Mouse (Mus musculus): ENCODE results near the gene D7Ertd443e. TPM values are rescaled to one million over a fixed set of nuclear protein-coding genes. Genes with fewer than 3 reads are reported as not detected.

The D7Ertd443e gene
- total RNA-seq (2021): 1 to 10 TPM; 1.9 to 3.0 TPM

- DNase-seq (ENCODE audit: low spot score): no peak
- intact Hi-C loops (cut with DNase I): no loop called here
Observed at GRCm38 (mm10) chr7:134385561-134385960, at the start of gene D7Ertd443e. Gene D7Ertd443e, minus strand, starts transcription at chr7:134385661.

DNA sequence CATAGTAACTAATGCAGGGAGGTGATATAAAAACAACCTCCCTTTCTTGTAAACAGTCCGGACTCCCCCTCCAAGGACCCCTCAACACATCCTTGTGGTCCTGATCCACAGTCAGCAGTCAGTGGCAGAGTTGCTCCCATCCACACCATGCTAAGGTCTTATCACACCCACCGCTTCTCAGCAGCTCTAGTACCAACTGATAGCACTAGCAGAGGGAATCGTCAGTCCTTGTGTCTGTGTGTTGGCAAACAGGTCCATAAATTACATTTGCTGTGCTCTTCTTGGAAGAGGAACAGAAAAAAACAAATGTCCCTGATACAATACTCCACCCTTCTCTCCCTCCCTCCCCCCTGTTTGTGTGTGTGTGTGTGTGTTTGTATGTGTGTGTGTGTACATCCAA lies 46.2 kb upstream of the D7Ertd443e start:
- intact Hi-C loops (cut with DNase I): no loop called here
- DNase-seq (ENCODE audit: low spot score): no peak

GRCm38 (mm10) chr7:134428676-134429075 lies 43.2 kb upstream of the D7Ertd443e start:
- DNase-seq (ENCODE audit: low spot score): no peak
- intact Hi-C loops (cut with DNase I): no loop called here

GRCm38 (mm10) chr7:134415014-134415413 lies 29.6 kb upstream of the D7Ertd443e start:
- intact Hi-C loops (cut with DNase I): no loop called here
- DNase-seq (ENCODE audit: low spot score): no peak

- intact Hi-C loops (cut with DNase I): loop anchor here (5.0 kb wide), 1 partner anchor 153 kb away; no protein-coding TSS in a partner anchor
- no peak for DNase-seq (ENCODE audit: low spot score)
Observed at GRCm38 (mm10) chr7:134414005-134414690, 28.7 kb upstream of the D7Ertd443e start.

DNA sequence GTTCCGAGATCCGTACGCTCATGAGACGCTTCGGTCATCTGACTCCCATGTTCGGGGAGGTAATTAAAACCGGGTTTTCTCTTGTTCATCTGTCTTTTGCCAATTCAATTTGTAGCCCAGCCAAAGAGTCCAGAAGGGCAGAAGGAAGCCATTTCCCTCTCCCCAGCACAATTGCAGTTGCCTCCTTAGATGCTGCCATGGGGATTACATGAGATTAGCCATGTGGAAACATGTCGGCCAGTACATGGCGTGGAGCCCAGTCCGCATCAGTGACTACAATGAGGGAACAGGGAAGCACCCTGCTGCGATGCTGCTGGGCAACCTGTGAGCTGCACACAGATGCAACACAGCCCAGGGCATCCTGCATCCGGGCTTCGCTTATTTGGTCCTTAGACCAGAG lies 23.2 kb upstream of the D7Ertd443e start:
- intact Hi-C loops (cut with DNase I): no loop called here
- DNase-seq (ENCODE audit: low spot score): peak; percentile 2

- intact Hi-C loops (cut with DNase I): no loop called here
- DNase-seq (ENCODE audit: low spot score): no peak
Observed at GRCm38 (mm10) chr7:134400746-134401145, 15.3 kb upstream of the D7Ertd443e start.

DNA sequence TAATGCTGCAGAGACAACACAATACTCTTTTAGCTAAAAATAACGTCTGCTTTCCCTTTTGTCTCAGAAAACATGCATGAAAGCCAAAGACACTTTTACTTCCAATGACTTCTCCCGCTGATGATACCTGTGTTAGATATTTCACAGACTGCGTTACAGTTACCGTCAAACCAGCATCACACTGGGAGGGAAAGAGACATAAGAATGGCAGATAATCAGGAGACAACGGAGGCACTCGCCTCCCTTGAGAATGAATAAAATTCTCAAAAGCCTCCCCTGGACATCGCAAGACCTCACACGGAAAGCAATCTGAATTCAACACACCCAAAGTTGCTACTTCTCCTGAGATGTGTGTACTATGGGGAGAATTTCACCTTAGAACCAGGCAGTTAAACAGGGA lies 11.3 kb upstream of the D7Ertd443e start:
- DNase-seq (ENCODE audit: low spot score): no peak

DNA sequence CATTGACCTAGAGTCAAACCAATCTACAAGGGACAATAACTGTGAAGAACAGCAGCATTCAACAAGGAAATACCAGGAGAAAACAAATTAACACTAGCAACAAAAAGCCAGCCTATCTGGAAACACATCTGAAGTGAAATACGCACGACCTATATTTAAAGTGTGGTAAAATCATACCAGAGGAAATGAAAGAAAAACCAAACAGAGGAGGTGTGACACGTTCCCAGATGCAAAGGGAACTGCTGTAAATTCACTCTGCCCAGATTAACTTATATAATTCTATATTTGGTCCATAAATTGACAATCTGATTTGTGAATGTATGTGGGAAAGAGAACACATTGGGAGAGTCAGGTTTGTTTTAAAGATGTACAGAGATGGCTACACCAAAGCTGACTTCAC lies 2.7 kb downstream of the D7Ertd443e start:
- DNase-seq (ENCODE audit: low spot score): no peak
- intact Hi-C loops (cut with DNase I): no loop called here

More for the DNA sequence above, 11.3 kb upstream of the D7Ertd443e start:
- intact Hi-C loops (cut with DNase I): no loop called here

- intact Hi-C loops (cut with DNase I): no loop called here
- DNase-seq (ENCODE audit: low spot score): peak; percentile 34
Observed at GRCm38 (mm10) chr7:134381407-134381861, 4.0 kb downstream of the D7Ertd443e start.

GRCm38 (mm10) chr7:134378273-134378672 lies 7.2 kb downstream of the D7Ertd443e start:
- intact Hi-C loops (cut with DNase I): no loop called here
- DNase-seq (ENCODE audit: low spot score): no peak

- intact Hi-C loops (cut with DNase I): no loop called here
- no peak for DNase-seq (ENCODE audit: low spot score)
Observed at GRCm38 (mm10) chr7:134376786-134377185, 8.7 kb downstream of the D7Ertd443e start.

GRCm38 (mm10) chr7:134372276-134372675 lies 13.2 kb downstream of the D7Ertd443e start:
- no peak for DNase-seq (ENCODE audit: low spot score)
- intact Hi-C loops (cut with DNase I): no loop called here

DNA sequence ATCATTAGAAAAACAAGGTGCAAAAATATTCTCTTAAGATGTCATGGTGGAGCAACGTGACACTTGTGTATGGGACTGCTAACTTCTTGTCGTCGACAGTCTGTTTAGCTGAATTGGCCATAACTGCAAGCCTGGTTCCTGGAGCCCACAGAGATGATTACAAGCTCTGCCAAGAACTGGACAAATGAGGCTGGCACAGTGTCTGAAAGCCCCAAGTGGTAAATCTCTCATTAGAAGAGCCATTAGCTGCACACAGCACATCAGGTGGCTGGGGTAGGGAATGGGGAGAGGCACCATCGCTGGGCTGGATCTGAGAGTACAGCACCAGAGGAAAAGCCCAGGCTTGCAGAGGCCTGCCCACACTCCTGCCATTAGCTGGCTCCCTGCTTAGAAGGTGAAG lies 16.2 kb downstream of the D7Ertd443e start:
- intact Hi-C loops (cut with DNase I): no loop called here
- DNase-seq (ENCODE audit: low spot score): no peak

GRCm38 (mm10) chr7:134362257-134362870 lies 23.1 kb downstream of the D7Ertd443e start:
- intact Hi-C loops (cut with DNase I): no loop called here

GRCm38 (mm10) chr7:134348825-134349224 lies 36.6 kb downstream of the D7Ertd443e start:
- intact Hi-C loops (cut with DNase I): loop anchor here (1.0 to 5.0 kb wide), 3 partner anchors 87 to 493 kb away; no protein-coding TSS in a partner anchor
- peak; percentile 6 for DNase-seq (ENCODE audit: low spot score)

More at GRCm38 (mm10) chr7:134362257-134362870, 23.1 kb downstream of the D7Ertd443e start:
- DNase-seq (ENCODE audit: low spot score): no peak

GRCm38 (mm10) chr7:134342202-134342601 lies 43.3 kb downstream of the D7Ertd443e start:
- DNase-seq (ENCODE audit: low spot score): no peak
- intact Hi-C loops (cut with DNase I): no loop called here

- DNase-seq (ENCODE audit: low spot score): no peak
- intact Hi-C loops (cut with DNase I): no loop called here
Observed at GRCm38 (mm10) chr7:134335951-134336350, 49.5 kb downstream of the D7Ertd443e start.

DNA sequence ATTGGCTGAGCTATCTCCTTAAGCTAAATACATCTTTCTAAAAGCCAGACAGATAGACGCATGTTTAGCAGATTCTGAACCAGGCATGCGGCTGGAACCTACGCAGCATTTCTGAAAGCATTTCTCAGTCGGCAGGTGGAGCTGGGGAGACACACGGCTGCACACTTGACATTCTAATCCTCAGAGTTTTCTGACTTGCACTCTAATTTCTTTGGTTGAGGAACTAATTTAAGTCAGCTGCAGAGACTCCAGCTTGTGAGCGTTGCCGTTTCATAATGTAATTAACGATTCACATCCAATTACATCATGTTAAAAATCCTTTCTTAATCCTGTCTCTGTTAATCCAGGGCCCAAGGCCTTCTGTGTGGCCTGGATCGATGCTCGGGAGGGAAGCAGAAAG lies 64.5 kb downstream of the D7Ertd443e start:
- intact Hi-C loops (cut with DNase I): no loop called here
- no peak for DNase-seq (ENCODE audit: low spot score)

- no peak for DNase-seq (ENCODE audit: low spot score)
- intact Hi-C loops (cut with DNase I): no loop called here
Observed at GRCm38 (mm10) chr7:134302084-134302483, 83.4 kb downstream of the D7Ertd443e start.

GRCm38 (mm10) chr7:134301285-134301684 lies 84.2 kb downstream of the D7Ertd443e start:
- intact Hi-C loops (cut with DNase I): no loop called here
- no peak for DNase-seq (ENCODE audit: low spot score)
